Mouse (Mus musculus): Measurements from ENCODE around the gene Cd163l1.

DNA sequence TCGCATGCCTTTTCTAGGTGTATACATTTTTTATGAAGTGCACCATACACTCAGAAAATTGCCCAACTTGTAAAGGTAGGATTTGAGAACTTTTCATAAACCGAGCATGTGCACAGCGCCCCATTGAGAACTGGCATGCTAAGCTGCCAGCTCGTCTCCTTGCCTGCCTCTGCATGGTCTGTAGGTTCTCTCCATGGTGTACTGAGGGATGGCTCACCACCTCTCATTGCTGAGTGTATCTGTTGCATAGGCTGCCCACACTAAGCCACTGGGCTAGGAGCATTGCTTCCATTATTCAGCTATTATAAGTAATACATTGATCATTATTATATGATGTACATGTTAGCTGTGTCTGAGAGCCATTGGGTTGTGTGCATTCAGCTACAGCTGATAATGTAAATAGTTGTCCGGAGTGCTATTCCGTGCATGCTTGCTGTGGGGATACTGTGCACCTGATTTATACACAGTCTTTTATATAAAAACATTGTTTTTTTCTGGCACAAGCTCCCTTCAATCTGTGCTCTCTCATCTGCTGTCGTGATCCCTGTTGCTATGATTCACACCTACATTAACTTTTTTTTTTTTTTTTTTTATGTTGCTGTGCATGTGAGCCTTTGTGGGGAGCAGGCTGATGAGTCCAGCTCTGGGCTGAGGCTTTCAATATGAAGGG is 30.2 kb upstream of the Cd163l1 start:
- TF ChIP-seq CTCF (IDR thresholded peaks at IDR 0.05 in 2 of 3, conservative IDR thresholded peaks at IDR 0.05 in 1 of 3; ENCODE audit: control insufficient read depth in 1 of 3, insufficient read depth in 1 of 3, low read depth in 2 of 3, low read length in 3 of 3, poor library complexity in 1 of 3, severe bottlenecking in 1 of 3) (no peak), HCFC1 (IDR thresholded peaks at IDR 0.05; ENCODE audit: low read depth, low read length) (no peak), JUND (IDR thresholded peaks at IDR 0.05; ENCODE audit: low read depth, low read length) (no peak), CHD1 (IDR thresholded peaks at IDR 0.05; ENCODE audit: low read depth, low read length) (no peak), TAL1 (IDR thresholded peaks at IDR 0.05; ENCODE audit: low read length) (no peak), ZMIZ1 (IDR thresholded peaks at IDR 0.05; ENCODE audit: low read depth, low read length) (no peak), SIN3A (IDR thresholded peaks at IDR 0.05; ENCODE audit: low read length) (no peak), E2F4 (IDR thresholded peaks at IDR 0.05; ENCODE audit: borderline replicate concordance, low read depth, low read length) (no peak), EP300 (IDR thresholded peaks at IDR 0.05; ENCODE audit: low read depth in 1 of 2, low read length in 2 of 2) (no peak)

All from MEL (cell line).